Mouse (Mus musculus) forebrain, embryonic 14.5 days (tissue): Measurements from ENCODE around the gene Zfp335. TPM values are rescaled to one million over a fixed set of nuclear protein-coding genes. Genes with fewer than 3 reads are reported as not detected.
A peak's percentile ranks its signal among the peaks of the same experiment; 100 is the strongest.

Source experiments
- ATAC-seq: fragments of 200-750 bp; cut with Nextera tagmentation; 2 replicates; pipeline ENCODE4 v1.8.0; 2017; ENCODE audit warnings: mild to moderate bottlenecking, moderate library complexity
- DNase-seq: peaks from one replicate; pipeline ENCODE4 v3.0.0-alpha.2; 2015; ENCODE audit warnings: low spot score
- H3K27ac ChIP-seq: fragments of 300-500 bp; sonication (generic); 2 replicates; pipeline ENCODE4 v1.5.1; 2014; ENCODE audit warnings: low read depth, mild to moderate bottlenecking, control low read depth, low read length, moderate library complexity
- H3K27me3 ChIP-seq: fragments of 300-500 bp; sonication (generic); replicated peaks from 2 replicates; pipeline ENCODE4 v1.6.1; 2014; ENCODE audit warnings: low read length, control low read depth, mixed read lengths; ENCODE audit not compliant: control insufficient read depth, insufficient read depth
- H3K36me3 ChIP-seq: fragments of 300-500 bp; sonication (generic); 2 replicates; pipeline ENCODE4 v1.6.1; 2014; ENCODE audit warnings: low read length, control low read depth; ENCODE audit not compliant: control insufficient read depth, insufficient read depth
- H3K4me1 ChIP-seq: fragments of 300-500 bp; sonication (generic); 2 replicates; pipeline ENCODE4 v1.6.1; 2014; ENCODE audit warnings: antibody characterized with exemption, low read length, control low read depth; ENCODE audit not compliant: control insufficient read depth, insufficient read depth
- H3K4me2 ChIP-seq: fragments of 300-500 bp; sonication (generic); 2 replicates; pipeline ENCODE4 v1.6.1; 2014; ENCODE audit warnings: mild to moderate bottlenecking, control low read depth, low read length
- H3K4me3 ChIP-seq: fragments of 300-500 bp; sonication (generic); 2 replicates; pipeline ENCODE4 v1.5.1; 2014; ENCODE audit warnings: low read depth, low read length, control low read depth
- H3K9ac ChIP-seq: fragments of 300-500 bp; sonication (generic); 2 replicates; pipeline ENCODE4 v1.6.1; 2014; ENCODE audit warnings: mild to moderate bottlenecking, low read length, control low read depth, moderate library complexity
- H3K9me3 ChIP-seq: fragments of 300-500 bp; sonication (generic); replicated peaks from 2 replicates; pipeline ENCODE4 v1.6.1; 2016; ENCODE audit warnings: low read length, control low read depth, mixed read lengths; ENCODE audit not compliant: control insufficient read depth
- WGBS: fragments of 180-500 bp; shearing (Covaris S2); extraction: QIAGEN DNeasy Blood & Tissue Kit; methylation state at CpG from one replicate; pipeline ENCODE4 v1.1.7; 2014; 5-methylcytosine and 5-hydroxymethylcytosine counted together
- polyA plus RNA-seq: library from polyadenylated mRNA; unstranded; fragments of >200 nt; fragmentation: Nextera tagmentation; extraction: Ambion mirVana; gene quantifications from 2 replicates; pipeline ENCODE4 v1.2.1, GENCODE M21; 2014

The Zfp335 gene
- polyA plus RNA-seq, 1 experiment from 2014 or later = 8.9 TPM

DNA sequence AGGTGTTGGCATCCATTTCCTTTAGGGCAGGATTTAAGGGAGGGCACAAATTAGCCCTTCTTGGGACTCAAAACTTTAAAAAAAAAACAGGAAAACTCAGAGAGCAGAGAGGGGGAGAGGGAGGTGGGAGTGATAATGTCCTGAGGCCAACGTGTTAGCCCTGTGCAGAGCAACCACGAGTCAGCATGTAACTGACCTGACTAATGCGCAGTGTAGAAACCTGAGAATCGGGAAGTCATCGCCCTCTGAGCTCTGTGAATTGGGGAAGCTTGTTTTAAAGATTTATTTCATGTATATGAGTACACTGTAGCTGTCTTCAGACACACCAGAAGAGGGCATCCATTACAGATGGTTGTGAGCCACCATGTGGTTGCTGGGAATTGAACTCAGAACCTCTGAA, 5.3 kb upstream of the Zfp335 start:
- H3K4me2 ChIP-seq = no peak overlapping the region
- no peak overlapping the region for H3K27ac ChIP-seq
- no peaks in the 10 kb centered on the region for H3K9me3 ChIP-seq
- H3K4me1 ChIP-seq = peaks cover 5% of the 10 kb centered on the region; the same call in 1 of the 2 replicates
- ATAC-seq (no peak), DNase-seq (no peak)
- 90% methylated on average over 5 of the region's 5 CpGs for WGBS
- no peak overlapping the region for H3K9ac ChIP-seq
- H3K27me3 ChIP-seq = no peaks in the 10 kb centered on the region
- no peak overlapping the region for H3K4me3 ChIP-seq
- H3K36me3 ChIP-seq = peaks cover 11% of the 10 kb centered on the region

DNA sequence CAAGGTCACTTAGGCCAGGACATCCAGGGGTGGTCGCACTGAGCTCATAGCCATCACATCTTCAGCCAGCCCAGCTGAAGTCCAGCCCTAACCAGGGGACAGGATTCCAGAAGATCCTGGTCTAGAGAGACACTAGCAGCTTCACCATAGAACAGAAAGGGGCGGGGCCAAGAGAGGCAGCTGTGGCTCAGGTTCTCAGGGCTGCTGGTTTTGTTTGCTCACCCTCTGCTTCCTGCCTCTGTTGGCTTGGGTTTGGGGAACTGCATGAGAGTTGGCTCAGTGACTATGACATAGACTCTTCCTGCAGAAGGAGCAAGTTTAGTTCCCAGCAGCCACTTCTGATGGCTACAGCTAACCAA, 1.9 kb upstream of the Zfp335 start:
- H3K4me1 ChIP-seq = peaks cover 14% of the 10 kb centered on the region
- ATAC-seq = no peak
- peaks cover 13% of the 10 kb centered on the region for H3K36me3 ChIP-seq
- 91% methylated on average over 2 of the region's 2 CpGs for WGBS
- H3K4me2 ChIP-seq = no peak overlapping the region
- H3K9ac ChIP-seq = no peak overlapping the region
- no peaks in the 10 kb centered on the region for H3K27me3 ChIP-seq
- no peak overlapping the region for H3K4me3 ChIP-seq
- no peaks in the 10 kb centered on the region for H3K9me3 ChIP-seq
- no peak overlapping the region for H3K27ac ChIP-seq
- no peak for DNase-seq

DNA sequence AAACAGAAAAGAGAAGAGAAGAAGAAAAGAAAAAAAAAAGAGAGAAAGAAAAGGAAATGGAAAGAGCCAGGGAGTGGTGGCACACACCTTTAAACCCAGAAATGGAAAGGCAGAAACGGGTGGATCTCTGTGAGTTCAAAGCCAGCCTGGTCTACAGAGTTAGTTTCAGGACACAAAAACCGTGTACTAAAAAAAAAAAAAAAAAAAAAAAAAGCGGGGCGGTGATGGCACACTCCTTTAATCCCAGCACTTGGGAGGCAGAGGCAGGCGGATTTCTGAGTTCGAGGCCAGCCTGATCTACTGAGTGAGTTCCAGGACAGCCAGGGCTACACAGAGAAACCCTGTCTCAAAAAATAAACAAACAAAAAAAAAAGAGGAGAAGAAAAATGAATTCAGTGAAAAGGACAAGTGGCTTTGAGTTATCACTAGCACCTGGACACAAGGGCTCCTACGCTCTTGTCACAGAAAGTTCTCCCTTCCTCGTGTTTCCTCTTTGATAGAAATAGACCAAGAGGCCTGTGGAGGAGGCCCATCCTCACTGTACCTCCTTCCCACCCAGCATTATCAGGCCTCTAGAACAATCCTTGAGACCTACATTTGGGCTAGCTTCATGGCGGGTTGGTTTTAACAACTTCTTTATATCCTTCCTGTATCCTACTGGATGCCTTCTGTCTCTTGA, 1.3 kb upstream of the Zfp335 start:
- H3K4me3 ChIP-seq = no peak overlapping the region
- no peak overlapping the region for H3K27ac ChIP-seq

DNA sequence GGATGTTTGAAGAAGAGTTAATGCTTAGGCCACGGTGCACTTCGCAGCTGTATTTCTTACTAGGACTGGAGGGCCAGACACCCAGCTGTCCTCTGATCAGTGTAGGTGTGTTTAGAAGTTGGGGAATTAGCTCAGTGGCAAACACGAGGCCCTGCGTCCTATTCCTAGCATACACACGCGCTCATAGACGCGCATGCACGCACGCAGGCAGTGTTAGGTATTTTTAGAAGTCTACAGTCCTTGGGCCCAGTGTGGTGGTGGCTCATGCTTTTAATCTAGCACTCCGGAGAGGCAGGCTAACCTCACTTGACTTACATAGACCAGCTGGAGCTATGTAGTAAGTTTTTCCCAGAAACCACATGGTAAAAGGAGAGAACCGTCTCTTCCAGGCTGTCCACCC, 594 bp upstream of the Zfp335 start:
- Histone ChIP-seq H3K27me3 (no peaks in the 10 kb centered on the region), H3K36me3 (peaks cover 26% of the 10 kb centered on the region), H3K4me2 (peak overlapping the region; percentile 87), H3K9me3 (no peaks in the 10 kb centered on the region), H3K4me3 (peak overlapping the region; percentile 81), H3K27ac (peak overlapping the region; percentile 99), H3K4me1 (peaks cover 14% of the 10 kb centered on the region), H3K9ac (peak overlapping the region; percentile 96)
- 17% methylated on average over 12 of the region's 12 CpGs for WGBS
- ATAC-seq (peak; percentile 13), DNase-seq (no peak)

More for the DNA sequence above, 1.3 kb upstream of the Zfp335 start:
- Histone ChIP-seq H3K9me3 (no peaks in the 10 kb centered on the region), H3K27me3 (no peaks in the 10 kb centered on the region), H3K9ac (peak overlapping the region; percentile 96; the same call in 1 of the 2 replicates), H3K4me2 (no peak overlapping the region; the same call in 1 of the 2 replicates), H3K36me3 (peaks cover 18% of the 10 kb centered on the region), H3K4me1 (peaks cover 14% of the 10 kb centered on the region)
- no peak for ATAC-seq
- DNase-seq = no peak
- 92% methylated on average over 9 of the region's 9 CpGs for WGBS

DNA sequence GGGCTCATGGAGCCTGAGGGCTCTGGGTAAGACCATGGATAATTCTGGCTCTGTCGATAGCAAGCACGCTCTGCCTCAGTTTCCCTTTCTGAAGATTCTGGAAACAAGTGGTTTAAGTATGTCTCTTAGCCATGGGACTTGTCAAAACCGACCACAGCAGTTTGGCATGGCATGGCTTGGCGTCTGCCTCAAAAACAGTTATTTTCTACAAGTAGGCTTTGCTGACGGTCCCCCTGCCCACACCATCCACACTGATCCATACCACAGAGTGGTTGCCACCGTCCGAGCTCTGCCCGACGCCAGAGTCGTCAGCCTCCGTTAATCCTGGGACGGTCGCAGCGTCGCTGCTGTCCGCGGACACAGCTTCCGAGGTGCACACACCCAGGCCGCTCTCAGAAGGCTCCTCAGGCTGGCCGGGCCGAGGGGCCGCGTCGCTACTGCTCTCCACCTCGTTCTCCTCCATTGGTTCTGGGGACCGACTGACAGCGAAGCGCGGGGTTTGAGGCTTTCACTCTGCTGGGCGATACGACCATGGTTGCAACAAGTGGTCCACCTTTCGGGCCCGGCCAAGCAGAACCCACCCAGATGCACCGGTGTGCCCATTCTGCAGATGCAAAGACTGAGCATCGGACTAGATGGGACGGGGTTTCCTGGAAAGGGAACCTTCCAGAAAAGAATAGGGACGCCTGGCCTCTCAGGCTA, 1.0 kb downstream of the Zfp335 start:
- 0 out of 2 replicates have a peak, but pooled peaks cover 4% of the 10 kb centered on the region for H3K9me3 ChIP-seq
- H3K4me2 ChIP-seq = peak overlapping the region; percentile 87
- peak overlapping the region; percentile 96 for H3K9ac ChIP-seq
- peak overlapping the region; percentile 81 for H3K4me3 ChIP-seq
- H3K27me3 ChIP-seq = no peaks in the 10 kb centered on the region
- ATAC-seq (peak; percentile 9), DNase-seq (no peak)
- H3K36me3 ChIP-seq = peaks cover 42% of the 10 kb centered on the region
- H3K27ac ChIP-seq = peak overlapping the region; percentile 99
- peaks cover 14% of the 10 kb centered on the region for H3K4me1 ChIP-seq
- 5% methylated on average over 37 of the region's 37 CpGs for WGBS

DNA sequence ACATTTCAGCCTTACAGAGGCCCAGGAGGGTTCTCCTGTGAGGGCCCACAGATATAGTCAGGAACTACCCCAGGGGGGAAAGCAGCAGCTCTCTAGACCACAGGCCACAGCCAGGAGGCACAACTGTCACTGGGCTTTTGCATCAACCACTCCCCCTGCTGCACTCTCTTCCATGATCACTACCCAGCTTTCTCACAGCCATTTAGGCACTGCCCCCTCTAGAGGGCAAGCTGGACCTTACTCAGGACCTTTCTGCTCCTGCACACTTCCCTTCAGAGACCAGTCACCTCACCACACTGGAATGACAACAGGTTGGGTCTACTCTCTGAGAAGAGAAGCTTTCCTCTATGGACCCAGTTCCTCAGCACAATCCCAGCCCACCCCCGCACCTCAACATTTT, 2.0 kb downstream of the Zfp335 start:
- no peak for ATAC-seq
- no peak for DNase-seq
- Histone ChIP-seq H3K27me3 (no peaks in the 10 kb centered on the region), H3K27ac (no peak overlapping the region), H3K4me3 (peak overlapping the region; percentile 81; the same call in 1 of the 2 replicates), H3K4me2 (peak overlapping the region; percentile 87), H3K4me1 (peaks cover 14% of the 10 kb centered on the region), H3K9ac (peak overlapping the region; percentile 96; the same call in 1 of the 2 replicates), H3K36me3 (peaks cover 51% of the 10 kb centered on the region), H3K9me3 (0 out of 2 replicates have a peak, but pooled peaks cover 4% of the 10 kb centered on the region)
- 90% methylated on average over 1 of the region's 1 CpGs for WGBS

DNA sequence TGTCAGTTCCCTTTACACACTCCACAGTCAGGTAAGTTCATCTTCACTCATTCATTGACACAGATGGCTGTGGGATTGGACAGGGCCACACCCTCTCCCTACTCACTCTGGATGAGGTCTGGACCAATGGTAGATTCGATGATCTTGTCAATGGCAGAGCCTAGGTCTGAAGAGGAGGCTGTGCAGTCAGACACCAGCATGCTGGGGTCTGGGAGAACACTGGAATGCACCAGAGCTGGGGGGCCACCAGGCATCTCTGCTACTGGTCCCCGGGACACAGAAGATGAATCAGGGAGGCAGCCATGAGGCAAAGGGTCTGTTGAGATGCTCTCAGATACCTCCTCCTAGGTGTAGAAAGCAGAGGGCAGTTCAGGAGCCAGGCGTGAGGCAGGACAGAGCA, 2.5 kb downstream of the Zfp335 start:
- Histone ChIP-seq H3K4me1 (peaks cover 14% of the 10 kb centered on the region), H3K9me3 (0 out of 2 replicates have a peak, but pooled peaks cover 4% of the 10 kb centered on the region), H3K27me3 (no peaks in the 10 kb centered on the region), H3K4me3 (no peak overlapping the region), H3K27ac (no peak overlapping the region), H3K9ac (no peak overlapping the region), H3K4me2 (no peak overlapping the region; the same call in 1 of the 2 replicates), H3K36me3 (peaks cover 56% of the 10 kb centered on the region)
- ATAC-seq (no peak), DNase-seq (no peak)
- 92% methylated on average over 3 of the region's 3 CpGs for WGBS

DNA sequence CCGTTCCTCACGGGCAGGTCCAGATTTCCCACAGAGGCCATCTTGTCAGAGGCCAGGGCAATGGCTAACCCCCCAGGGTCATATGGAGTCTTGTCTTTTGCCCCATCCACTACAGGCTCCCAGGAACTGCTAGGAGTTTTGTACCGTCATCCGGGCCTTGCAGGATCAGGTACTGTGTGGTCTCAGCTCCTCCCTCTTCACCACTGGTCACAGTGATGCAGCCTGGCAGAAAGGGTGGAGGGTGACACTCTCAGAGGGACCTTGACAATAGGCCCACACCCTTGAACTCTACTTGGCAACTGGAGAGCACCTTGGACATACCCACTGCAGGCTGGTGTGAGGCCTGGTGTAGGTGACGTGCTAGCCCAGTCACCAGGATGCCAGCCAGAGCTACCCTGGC, 3.5 kb downstream of the Zfp335 start:
- Histone ChIP-seq H3K9me3 (0 out of 2 replicates have a peak, but pooled peaks cover 4% of the 10 kb centered on the region), H3K36me3 (peaks cover 67% of the 10 kb centered on the region), H3K4me1 (peaks cover 14% of the 10 kb centered on the region), H3K4me3 (no peak overlapping the region), H3K27me3 (no peaks in the 10 kb centered on the region), H3K27ac (no peak overlapping the region), H3K4me2 (no peak overlapping the region), H3K9ac (no peak overlapping the region)
- 97% methylated on average over 5 of the region's 5 CpGs for WGBS
- ATAC-seq (no peak), DNase-seq (no peak)

DNA sequence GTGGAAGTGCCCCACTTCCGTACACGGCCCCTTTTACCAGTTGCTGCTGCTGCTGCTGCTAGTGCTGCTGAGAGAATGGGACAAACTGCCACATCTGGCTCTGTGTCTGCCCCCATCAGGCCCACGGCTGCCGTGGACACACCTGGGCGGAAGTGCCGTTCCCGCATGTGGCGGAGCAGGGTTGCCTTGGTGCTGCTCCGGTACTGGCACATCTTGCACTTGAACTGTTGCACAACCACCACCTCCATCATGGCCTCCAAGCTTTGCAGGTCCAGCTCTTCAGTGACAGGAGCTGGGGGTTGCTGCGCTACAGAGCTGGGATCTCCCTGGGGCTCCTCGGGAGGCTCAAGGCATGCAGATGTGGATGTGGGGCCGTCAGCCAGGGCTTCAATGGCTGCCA, 4.0 kb downstream of the Zfp335 start:
- peaks cover 14% of the 10 kb centered on the region for H3K4me1 ChIP-seq
- H3K9ac ChIP-seq = no peak overlapping the region
- WGBS = 98% methylated on average over 12 of the region's 12 CpGs
- H3K27me3 ChIP-seq = no peaks in the 10 kb centered on the region
- 0 out of 2 replicates have a peak, but pooled peaks cover 4% of the 10 kb centered on the region for H3K9me3 ChIP-seq
- H3K27ac ChIP-seq = no peak overlapping the region
- DNase-seq = no peak
- H3K36me3 ChIP-seq = peaks cover 72% of the 10 kb centered on the region
- H3K4me3 ChIP-seq = no peak overlapping the region
- ATAC-seq = no peak
- no peak overlapping the region for H3K4me2 ChIP-seq
